Mouse (Mus musculus) ES-E14 (cell line): Measurements from ENCODE around the gene Samd7.

Experiments used
- CHD2 ChIP-seq: IDR thresholded peaks from 2 replicates; pipeline ENCODE4 v1.6.1; 2014; ENCODE audit warnings: mild to moderate bottlenecking, low read depth, low read length, inconsistent platforms
- HCFC1 ChIP-seq: IDR thresholded peaks from 2 replicates; pipeline ENCODE4 v1.6.1; 2012; ENCODE audit warnings: low read length, inconsistent platforms, borderline replicate concordance; ENCODE audit not compliant: insufficient read depth
- ZC3H11A ChIP-seq: IDR thresholded peaks from 2 replicates; pipeline ENCODE4 v1.6.1; 2012; ENCODE audit warnings: low read depth, mild to moderate bottlenecking, inconsistent platforms, low read length, borderline replicate concordance
- ZNF384 ChIP-seq: IDR thresholded peaks from 2 replicates; pipeline ENCODE4 v1.6.1; 2012; ENCODE audit warnings: low read depth, low read length, inconsistent platforms

DNA sequence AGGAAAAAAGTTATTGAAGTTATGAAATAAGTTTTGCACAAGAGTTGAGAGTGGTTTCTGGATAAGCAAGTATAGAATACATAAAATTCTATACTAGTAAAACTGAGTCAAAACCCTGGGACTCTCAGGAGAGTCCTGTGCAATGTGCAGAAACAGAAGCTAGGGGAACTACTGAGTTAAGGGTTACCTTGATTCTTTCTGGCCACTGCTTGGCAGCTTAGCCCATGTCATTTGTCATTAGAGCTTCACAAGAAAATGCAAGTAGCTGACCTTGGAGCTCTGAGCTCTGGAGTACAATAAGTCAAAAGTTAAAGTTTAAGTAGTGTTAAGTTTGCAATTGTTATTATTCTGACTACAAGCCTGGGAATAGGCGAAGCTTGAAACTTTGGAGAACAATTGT is 32.8 kb upstream of the Samd7 start:
- TF ChIP-seq ZNF384 (no peak), CHD2 (no peak), HCFC1 (no peak), ZC3H11A (no peak)
